Mouse (Mus musculus) testis, postnatal 14 days (tissue): ENCODE measurements around the gene Ankef1.

Source experiments
- DNase-seq: peaks from one replicate; pipeline ENCODE4 v3.0.0; 2021; ENCODE audit warnings: low spot score

Gene Ankef1

DNA sequence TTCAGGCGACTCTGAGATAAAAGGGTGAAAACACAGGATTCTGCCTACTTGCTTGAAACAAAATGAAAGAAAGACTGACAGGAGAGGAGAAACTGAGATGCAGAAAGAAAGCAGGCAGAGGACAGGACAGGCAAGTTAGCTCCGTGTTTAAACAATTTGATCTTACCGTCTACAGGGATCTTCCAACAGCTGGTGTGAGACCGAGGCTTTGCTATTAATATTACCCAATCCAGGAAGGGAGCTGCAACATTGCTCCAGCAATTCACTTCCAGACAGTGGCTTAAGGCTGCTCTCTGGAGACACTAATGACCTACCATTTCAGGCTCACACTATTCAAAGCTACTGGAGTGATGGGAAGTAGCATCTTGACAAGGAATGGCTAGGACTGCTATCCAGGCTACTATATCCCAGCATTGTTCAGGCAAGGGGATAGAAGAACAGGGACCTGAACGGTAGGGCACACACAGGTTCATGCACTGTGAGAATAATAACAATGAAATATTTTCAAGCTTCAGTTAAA, 99.0 kb downstream of the Ankef1 start:
- no peak for DNase-seq

DNA sequence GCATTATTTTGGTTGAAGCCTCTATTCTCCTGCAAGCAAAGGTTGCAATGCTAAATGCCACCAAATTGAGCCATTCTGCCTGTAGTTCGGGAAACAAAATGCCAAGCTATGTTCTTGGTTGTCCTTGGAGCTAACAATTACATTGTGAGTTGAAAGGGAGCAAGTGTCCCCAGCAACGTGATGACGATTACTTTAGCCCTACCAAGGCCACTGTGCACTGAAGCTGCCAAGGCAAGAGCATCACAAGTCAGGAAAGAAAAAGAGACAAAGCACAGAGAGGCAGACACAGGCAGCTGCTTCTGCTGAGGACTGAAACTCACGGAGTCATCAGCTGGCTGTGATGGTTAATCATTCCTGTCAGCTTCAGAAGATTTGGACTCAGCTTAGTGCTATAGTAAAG, 99.5 kb downstream of the Ankef1 start:
- DNase-seq, result peak; percentile 36
